Mouse (Mus musculus) cerebellum, adult 18-20 months (tissue): ENCODE measurements around the gene Olfr373.

Experiments
- DNase-seq, 2 experiments: peaks; one replicate each; pipeline ENCODE4 v3.0.0; 2021

Gene Olfr373

DNA sequence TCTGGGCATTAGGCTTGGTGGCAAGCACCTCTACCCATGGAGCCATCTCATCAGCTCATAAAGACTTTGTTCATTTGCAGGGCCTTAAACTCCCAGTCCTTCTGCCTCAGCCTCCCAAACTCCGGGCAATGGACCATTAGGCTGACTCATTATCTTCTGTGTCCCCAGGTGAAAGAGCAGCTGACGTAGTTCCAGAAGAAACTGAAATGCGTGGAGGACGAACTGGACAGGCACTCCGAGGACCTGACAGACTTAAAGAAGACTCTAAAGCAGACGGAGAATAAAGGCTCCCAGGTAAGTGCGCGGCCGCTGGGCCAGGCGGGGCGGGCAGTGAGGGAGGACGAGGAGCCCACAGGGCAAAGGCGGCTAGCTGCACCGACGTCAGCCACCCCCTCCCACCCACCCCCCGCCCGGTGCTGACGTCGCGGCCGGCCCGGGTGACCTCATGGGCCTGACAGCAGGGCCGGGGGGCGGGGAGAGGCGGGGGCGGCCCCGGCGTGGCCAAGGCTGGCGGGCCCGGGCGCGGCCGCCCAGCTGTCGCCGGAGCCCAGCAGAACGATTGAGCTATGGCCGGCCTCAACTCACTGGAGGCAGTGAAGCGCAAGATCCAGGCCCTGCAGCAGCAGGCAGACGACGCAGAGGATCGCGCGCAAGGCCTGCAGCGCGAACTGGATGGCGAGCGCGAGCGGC lies 51.9 kb downstream of the Olfr373 start, which contains the start of gene Tpm4:
Gene Tpm4 (plus strand): TSS at position 220 of the 690 bp plus-strand sequence.
- peak; percentile 62 to 79 for DNase-seq

- peak; percentile 41 to 47 for DNase-seq
Measured at GRCm38 (mm10) chr8:72135446-72136301, 52.7 kb downstream of the Olfr373 start.

GRCm38 (mm10) chr8:72136302-72136978 lies 53.5 kb downstream of the Olfr373 start:
- peak; percentile 44 to 59 for DNase-seq

GRCm38 (mm10) chr8:72137431-72137830 lies 54.5 kb downstream of the Olfr373 start:
- no peak for DNase-seq

GRCm38 (mm10) chr8:72138456-72138855 lies 55.5 kb downstream of the Olfr373 start:
- no peak for DNase-seq

DNA sequence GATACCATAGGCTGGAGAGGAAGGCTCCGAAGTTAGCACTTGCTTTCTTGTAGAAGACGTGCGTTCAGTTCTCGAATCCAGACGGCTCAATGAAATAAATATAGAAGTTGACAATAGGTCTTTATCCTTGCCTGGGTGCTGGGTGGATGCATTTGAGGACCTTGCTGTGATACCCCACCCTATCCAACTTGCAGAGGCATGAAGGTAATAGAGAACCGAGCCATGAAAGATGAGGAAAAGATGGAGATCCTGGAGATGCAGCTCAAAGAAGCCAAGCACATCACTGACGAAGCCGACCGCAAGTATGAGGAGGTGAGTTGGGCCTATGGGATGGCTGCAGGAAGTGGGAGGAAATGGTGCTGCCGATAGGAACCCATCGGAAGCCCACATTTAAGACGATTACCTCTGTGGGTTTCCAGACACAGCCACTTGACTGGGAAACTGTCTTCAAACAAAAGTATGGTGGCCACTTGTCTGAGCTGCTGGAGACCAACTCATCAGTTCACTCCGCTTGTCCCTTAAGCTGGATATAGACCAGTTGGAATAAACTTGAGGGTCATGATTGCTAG lies 60.4 kb downstream of the Olfr373 start:
- DNase-seq = no peak

- no peak for DNase-seq
Measured at GRCm38 (mm10) chr8:72144345-72144975, 61.5 kb downstream of the Olfr373 start.

DNA sequence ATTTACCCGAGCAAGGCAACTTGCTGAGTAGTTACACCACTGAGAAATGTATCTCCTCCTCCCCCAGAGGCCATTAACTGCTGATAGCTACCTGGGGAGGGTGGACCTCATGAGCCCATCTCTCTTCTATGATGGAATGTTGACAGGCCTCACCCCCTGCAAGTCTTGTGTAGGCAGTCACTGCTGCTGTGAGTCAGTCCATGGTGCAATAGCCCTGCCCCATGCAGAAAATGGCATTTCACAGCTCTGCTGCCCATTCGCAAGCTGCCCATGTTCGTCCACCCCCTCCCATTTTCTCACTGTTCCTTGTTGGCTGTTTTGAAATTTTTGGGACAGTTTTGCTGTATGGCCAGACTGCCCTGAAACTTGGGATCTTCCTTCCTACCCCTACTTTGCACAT lies 62.5 kb downstream of the Olfr373 start:
- DNase-seq = no peak

DNA sequence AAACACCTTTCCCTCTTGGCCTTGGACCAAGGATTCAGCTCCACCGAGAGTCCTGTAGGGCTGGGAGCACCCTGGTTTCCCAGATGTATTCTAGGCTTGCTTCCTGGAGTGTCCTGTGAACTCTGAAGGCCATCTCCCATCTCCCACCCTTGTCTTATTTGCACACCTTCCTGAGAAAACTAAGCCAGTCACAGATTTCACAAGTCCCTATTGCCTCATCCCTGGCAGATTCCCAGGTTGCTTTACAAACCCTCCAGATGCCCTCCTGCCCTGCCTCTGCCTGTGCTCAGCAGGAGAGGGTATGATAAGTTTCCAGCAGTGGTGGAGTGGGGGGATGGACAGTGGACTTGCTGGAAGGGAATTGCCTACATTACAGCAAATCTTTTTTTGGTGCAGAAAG lies 63.1 kb downstream of the Olfr373 start:
- no peak for DNase-seq

GRCm38 (mm10) chr8:72146556-72146955 lies 63.6 kb downstream of the Olfr373 start:
- DNase-seq = no peak

- no peak for DNase-seq
Measured at GRCm38 (mm10) chr8:72147266-72147665, 64.3 kb downstream of the Olfr373 start.

GRCm38 (mm10) chr8:72149056-72149455 lies 66.1 kb downstream of the Olfr373 start:
- DNase-seq = no peak

DNA sequence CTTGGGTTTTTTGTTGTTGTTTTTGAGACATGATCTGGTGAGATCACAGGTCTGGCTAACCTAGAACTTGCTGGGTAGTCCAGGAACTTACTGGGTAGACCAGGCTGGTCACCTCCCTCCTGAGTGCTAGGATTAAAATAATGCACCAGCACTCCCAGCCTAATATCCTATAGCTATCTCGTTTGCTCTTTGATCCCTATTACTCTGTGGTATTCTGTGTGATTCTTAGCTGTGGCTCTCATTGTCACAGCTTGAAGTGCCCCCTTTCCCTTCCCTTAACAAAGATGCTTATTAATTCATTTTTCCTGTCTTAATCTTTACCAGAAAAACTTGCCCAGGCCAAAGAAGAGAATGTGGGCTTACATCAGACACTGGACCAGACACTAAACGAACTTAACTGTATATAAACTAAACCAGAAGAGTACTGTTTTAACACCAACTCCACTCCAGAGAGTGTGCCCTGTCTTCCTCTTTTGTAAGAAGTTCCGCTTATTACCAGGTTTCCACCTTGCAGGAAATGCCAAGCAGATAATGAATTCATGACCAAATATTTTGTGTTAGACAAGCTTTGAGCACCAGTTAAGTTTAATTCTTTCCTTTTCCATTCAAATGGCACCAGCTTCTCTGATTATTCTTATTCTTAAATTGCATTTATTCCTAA lies 68.6 kb downstream of the Olfr373 start:
- DNase-seq = no peak
